27 mouse cellular contexts compared by ENCODE assay signal in genomic region chr1:118757340-118758030, GRCm38 (mm10).
DNase-seq lines count a peak whose midpoint lies in the region; ATAC-seq and TF ChIP-seq lines count a peak whose summit lies in the region.
"Had no signal": no experiment of that assay in that cellular context is flagged by ENCODE, and none has a peak within 500 bp of the region (broad histone marks: within the 10 kb centered on the region; RNA-seq: fewer than 3 reads in every experiment).

No protein-coding gene starts in this region.

- H3K9ac ChIP-seq in kidney, embryonic 15.5 days, result no peak overlapping the region
- H3K9ac ChIP-seq in ES-Bruce4 (ENCODE audit: low read depth, poor library complexity, severe bottlenecking) (no peak overlapping the region), ES-E14 (ENCODE audit: insufficient read depth, low read depth, low read length, poor library complexity, severe bottlenecking) (no peak overlapping the region)
- H3K9ac ChIP-seq in intestine, embryonic 16.5 days (ENCODE audit: low read depth, low read length), result no peak overlapping the region
- H3K9ac ChIP-seq: embryonic facial prominence, embryonic 13.5 days; forebrain, embryonic 12.5 days; heart, embryonic 13.5 days; hindbrain, embryonic 12.5 days; hindbrain, embryonic 15.5 days had no signal

- no peak overlapping the region for H3K4me2 ChIP-seq in kidney, embryonic 15.5 days
- no peak overlapping the region for H3K4me2 ChIP-seq in intestine, embryonic 16.5 days (ENCODE audit: low read depth, low read length)
- H3K4me2 ChIP-seq: embryonic facial prominence, embryonic 13.5 days; forebrain, embryonic 12.5 days; heart, embryonic 13.5 days; hindbrain, embryonic 12.5 days; hindbrain, embryonic 15.5 days had no signal

- DNase-seq in kidney, adult 11 months, result no peak
- DNase-seq in ES-E14 (ENCODE audit: low read depth, low spot score), result no peak
- DNase-seq in heart, postnatal 4 days, result no peak
- DNase-seq in embryo, embryonic 11 days, result no peak
- DNase-seq: cerebellum, adult 18-20 months; cerebellum, adult 9-10 months; cerebellum, postnatal 14 days; gastrocnemius, postnatal 10 days; gastrocnemius, postnatal 36 days; heart, adult 2 months; heart, postnatal 14 days had no signal

- no peaks in the 10 kb centered on the region for H3K27me3 ChIP-seq in kidney, embryonic 15.5 days
- no peaks in the 10 kb centered on the region for H3K27me3 ChIP-seq in ES-Bruce4 (ENCODE audit: control insufficient read depth, insufficient read depth, low read length, poor library complexity, severe bottlenecking)
- no peaks in the 10 kb centered on the region for H3K27me3 ChIP-seq in intestine, embryonic 16.5 days (replicated peaks; ENCODE audit: control insufficient read depth, insufficient read depth, low read length)
- H3K27me3 ChIP-seq: embryonic facial prominence, embryonic 13.5 days; heart, embryonic 13.5 days; hindbrain, embryonic 12.5 days; hindbrain, embryonic 15.5 days; Patski had no signal

- WGBS in kidney, embryonic 15.5 days, result 63% methylated on average over 4 of the region's 4 CpGs
- 56% methylated on average over 3 of the region's 4 CpGs for WGBS in intestine, embryonic 16.5 days

- ATAC-seq in kidney, embryonic 15.5 days (replicated peaks; ENCODE audit: low FRiP score), result no peak
- ATAC-seq in intestine, embryonic 16.5 days, result peak; percentile 82
- ATAC-seq: activated CD4-positive, CD25-positive, alpha-beta regulatory T cell, adult 4 months; CD4-positive, CD25-positive, alpha-beta regulatory T cell, adult 4 months; forebrain, embryonic 16.5 days had no signal

- no peak for TF ChIP-seq CTCF in ES-Bruce4 (IDR thresholded peaks at IDR 0.05; ENCODE audit: low read depth, low read length)

- no peaks in the 10 kb centered on the region for H3K9me3 ChIP-seq in kidney, embryonic 15.5 days (replicated peaks)
- H3K9me3 ChIP-seq in ES-Bruce4 (replicated peaks; ENCODE audit: control insufficient read depth, insufficient read depth, low read length, poor library complexity, severe bottlenecking) (no peaks in the 10 kb centered on the region), ES-E14 (ENCODE audit: control insufficient read depth, insufficient read depth, low read depth, low read length) (no peaks in the 10 kb centered on the region)
- no peaks in the 10 kb centered on the region for H3K9me3 ChIP-seq in intestine, embryonic 16.5 days (ENCODE audit: control insufficient read depth, low read length)
- H3K9me3 ChIP-seq: embryonic facial prominence, embryonic 10.5 days; embryonic facial prominence, embryonic 13.5 days; forebrain, embryonic 12.5 days; heart, embryonic 10.5 days; heart, embryonic 13.5 days; hindbrain, embryonic 12.5 days; hindbrain, embryonic 15.5 days had no signal

- TF ChIP-seq POLR2A in ES-Bruce4 (IDR thresholded peaks at IDR 0.05; ENCODE audit: insufficient read depth, low read length), result no peak

- in situ Hi-C loops in ES-E14 (cut with MboI; ENCODE audit: low sequenced_read_pairs in 2 of 2, unreplicated experiment in 2 of 2), result loop anchor here (5.0 to 10.0 kb wide), 2 partner anchors 193 to 195 kb away; no protein-coding TSS in a partner anchor

- TF ChIP-seq EP300 in ES-Bruce4 (IDR thresholded peaks at IDR 0.05; ENCODE audit: insufficient read depth, low read depth, low read length), result peak; percentile 69; the same call in 1 of the 2 replicates

- 0 out of 2 replicates have a peak overlapping the region, but pooled peaks have one; percentile 3 for H3K27ac ChIP-seq in kidney, embryonic 15.5 days
- H3K27ac ChIP-seq in ES-Bruce4 (ENCODE audit: insufficient read depth, low read length) (no peak overlapping the region), ES-E14 (ENCODE audit: insufficient read depth, low read depth, low read length, poor library complexity, severe bottlenecking) (no peak overlapping the region)
- H3K27ac ChIP-seq in intestine, embryonic 16.5 days (ENCODE audit: low read length), result no peak overlapping the region
- H3K27ac ChIP-seq: embryonic facial prominence, embryonic 10.5 days; embryonic facial prominence, embryonic 13.5 days; forebrain, embryonic 12.5 days; heart, adult 2 months; heart, embryonic 10.5 days; hindbrain, embryonic 12.5 days; hindbrain, embryonic 15.5 days had no signal

- peaks cover 21% of the 10 kb centered on the region for H3K4me1 ChIP-seq in kidney, embryonic 15.5 days
- H3K4me1 ChIP-seq in ES-Bruce4 (ENCODE audit: control insufficient read depth, insufficient read depth, low read length), result peaks cover 7% of the 10 kb centered on the region
- peaks cover 3 to 6% of the 10 kb centered on the region in 2 experiments; a peak in 2 of 4 replicates for H3K4me1 ChIP-seq in ES-E14 (ENCODE audit: control insufficient read depth in 2 of 2, insufficient read depth in 2 of 2, low read length in 2 of 2, poor library complexity in 1 of 2)
- 0 out of 2 replicates have a peak, but pooled peaks cover 2% of the 10 kb centered on the region for H3K4me1 ChIP-seq in intestine, embryonic 16.5 days (ENCODE audit: control insufficient read depth, insufficient read depth, low read length)
- H3K4me1 ChIP-seq: forebrain, embryonic 12.5 days; hindbrain, embryonic 12.5 days; hindbrain, embryonic 15.5 days had no signal

- H3K4me3 ChIP-seq in kidney, embryonic 15.5 days (replicated peaks), result no peak overlapping the region
- H3K4me3 ChIP-seq in ES-Bruce4 (ENCODE audit: low read depth, low read length) (no peak overlapping the region), ES-E14 (ENCODE audit: insufficient read depth in 1 of 2, low read depth in 1 of 2, low read length in 2 of 2, poor library complexity in 1 of 2, severe bottlenecking in 1 of 2) (no peak overlapping the region)
- no peak overlapping the region for H3K4me3 ChIP-seq in intestine, embryonic 16.5 days (ENCODE audit: low read length)
- H3K4me3 ChIP-seq: embryonic facial prominence, embryonic 10.5 days; embryonic facial prominence, embryonic 13.5 days; erythroblast, embryonic 14.5 days; forebrain, embryonic 12.5 days; heart, adult 2 months; heart, embryonic 10.5 days; heart, embryonic 13.5 days; hindbrain, embryonic 12.5 days; hindbrain, embryonic 15.5 days had no signal

- no peaks in the 10 kb centered on the region for H3K36me3 ChIP-seq in kidney, embryonic 15.5 days
- no peaks in the 10 kb centered on the region for H3K36me3 ChIP-seq in ES-Bruce4 (ENCODE audit: control insufficient read depth, insufficient read depth, low read length, poor library complexity, severe bottlenecking)
- no peaks in the 10 kb centered on the region for H3K36me3 ChIP-seq in ES-E14 (ENCODE audit: control insufficient read depth, insufficient read depth, low read length, poor library complexity, severe bottlenecking)
- H3K36me3 ChIP-seq in intestine, embryonic 16.5 days (ENCODE audit: control insufficient read depth, insufficient read depth, low read length), result no peaks in the 10 kb centered on the region
- H3K36me3 ChIP-seq: embryonic facial prominence, embryonic 10.5 days; embryonic facial prominence, embryonic 13.5 days; forebrain, embryonic 12.5 days; G1E; heart, embryonic 10.5 days; heart, embryonic 13.5 days; hindbrain, embryonic 12.5 days; hindbrain, embryonic 15.5 days had no signal

TF ChIP-seq in ES-E14, 5 proteins besides CTCF, POLR2A, EP300 and RAD21:
- TF ChIP-seq ZC3H11A (IDR thresholded peaks at IDR 0.05; ENCODE audit: borderline replicate concordance, low read depth, low read length) (no peak), ZNF384 (IDR thresholded peaks at IDR 0.05; ENCODE audit: low read depth, low read length) (no peak), MAFK (IDR thresholded peaks at IDR 0.05; ENCODE audit: insufficient read depth, low read depth, low read length) (0 out of 2 replicates have a peak, but pooled peaks have one; percentile 41), HCFC1 (IDR thresholded peaks at IDR 0.05; ENCODE audit: borderline replicate concordance, insufficient read depth, low read length) (no peak), CHD2 (IDR thresholded peaks at IDR 0.05; ENCODE audit: low read depth, low read length) (0 out of 2 replicates have a peak, but pooled peaks have one; percentile 22)
TF ChIP-seq in ES-E14: peak in this region for 2.
